Mouse (Mus musculus) liver, adult 2 months (tissue): ENCODE data around the gene Usp32.

Source experiments
- CTCF ChIP-seq: fragments of 200-500 bp; IDR thresholded peaks from 2 replicates; pipeline ENCODE4 v1.5.1; 2011; ENCODE audit warnings: low read depth, low read length, control low read depth
- POLR2A ChIP-seq: fragments of 200-500 bp; IDR thresholded peaks from 2 replicates; pipeline ENCODE4 v1.6.1; 2011; ENCODE audit warnings: low read length, control low read depth; ENCODE audit not compliant: insufficient read depth; ENCODE audit errors: extremely low read depth

GRCm38 (mm10) chr11:84960291-84960690 lies 179.7 kb downstream of the Usp32 start:
- TF ChIP-seq CTCF (no peak), POLR2A (no peak)
